Mouse (Mus musculus): Measurements from ENCODE around the gene Olfr930. TPM values are rescaled to one million over a fixed set of nuclear protein-coding genes. Genes with fewer than 3 reads are reported as not detected.

Gene Olfr930
- polyA plus RNA-seq (2014; fragmentation: Nextera tagmentation; extraction: Ambion mirVana) = not detected in 2 replicates

GRCm38 (mm10) chr9:38929509-38929908 is at the start of gene Olfr930:
Gene Olfr930 (plus strand): TSS chr9:38929809.
- Histone ChIP-seq H3K9me3 (ENCODE audit: control insufficient read depth, low read length) (no peaks in the 10 kb centered on the region), H3K27me3 (ENCODE audit: control insufficient read depth, insufficient read depth, low read length) (no peaks in the 10 kb centered on the region), H3K36me3 (ENCODE audit: control insufficient read depth, insufficient read depth, low read length) (no peaks in the 10 kb centered on the region), H3K4me2 (ENCODE audit: low read depth) (no peak within 1 kb of the TSS), H3K4me3 (ENCODE audit: low read depth, low read length) (no peak within 1 kb of the TSS), H3K4me1 (ENCODE audit: control insufficient read depth, insufficient read depth, low read length) (no peaks in the 10 kb centered on the region), H3K9ac (ENCODE audit: low read length) (no peak within 1 kb of the TSS), H3K27ac (ENCODE audit: low read depth, low read length) (no peak within 1 kb of the TSS)
- ATAC-seq (ENCODE audit: insufficient read depth, low FRiP score, low TSS enrichment) (no peak), DNase-seq (ENCODE audit: low spot score) (no peak)

- H3K4me3 ChIP-seq (ENCODE audit: low read depth, low read length) = no peak overlapping the region
- 61% methylated on average over 7 of the region's 7 CpGs for WGBS
- no peak overlapping the region for H3K4me2 ChIP-seq (ENCODE audit: low read depth)
- DNase-seq (ENCODE audit: low spot score) (no peak), ATAC-seq (ENCODE audit: insufficient read depth, low FRiP score, low TSS enrichment) (0 out of 2 replicates have a peak, but pooled peaks have one; percentile 35)
- no peak overlapping the region for H3K9ac ChIP-seq (ENCODE audit: low read length)
- H3K9me3 ChIP-seq (ENCODE audit: control insufficient read depth, low read length) = no peaks in the 10 kb centered on the region
- no peaks in the 10 kb centered on the region for H3K4me1 ChIP-seq (ENCODE audit: control insufficient read depth, insufficient read depth, low read length)
- H3K27ac ChIP-seq (ENCODE audit: low read depth, low read length) = no peak overlapping the region
- H3K36me3 ChIP-seq (ENCODE audit: control insufficient read depth, insufficient read depth, low read length) = no peaks in the 10 kb centered on the region
- H3K27me3 ChIP-seq (ENCODE audit: control insufficient read depth, insufficient read depth, low read length) = no peaks in the 10 kb centered on the region
Measured at GRCm38 (mm10) chr9:38953401-38954123, 24.0 kb downstream of the Olfr930 start.

- H3K27ac ChIP-seq (ENCODE audit: low read depth, low read length) = no peak overlapping the region
- no peaks in the 10 kb centered on the region for H3K9me3 ChIP-seq (ENCODE audit: control insufficient read depth, low read length)
- H3K4me2 ChIP-seq (ENCODE audit: low read depth) = no peak overlapping the region
- no peaks in the 10 kb centered on the region for H3K4me1 ChIP-seq (ENCODE audit: control insufficient read depth, insufficient read depth, low read length)
- DNase-seq (ENCODE audit: low spot score) (no peak), ATAC-seq (ENCODE audit: insufficient read depth, low FRiP score, low TSS enrichment) (no peak)
- no peak overlapping the region for H3K9ac ChIP-seq (ENCODE audit: low read length)
- H3K27me3 ChIP-seq (ENCODE audit: control insufficient read depth, insufficient read depth, low read length) = no peaks in the 10 kb centered on the region
- no peak overlapping the region for H3K4me3 ChIP-seq (ENCODE audit: low read depth, low read length)
- H3K36me3 ChIP-seq (ENCODE audit: control insufficient read depth, insufficient read depth, low read length) = no peaks in the 10 kb centered on the region
- WGBS = 86% methylated on average over 4 of the region's 4 CpGs
Measured at GRCm38 (mm10) chr9:38954124-38954416, 24.5 kb downstream of the Olfr930 start.

- WGBS = 84% methylated on average over 4 of the region's 4 CpGs
- Histone ChIP-seq H3K4me1 (ENCODE audit: control insufficient read depth, insufficient read depth, low read length) (no peaks in the 10 kb centered on the region), H3K27ac (ENCODE audit: low read depth, low read length) (no peak within 1 kb of the TSS)
Measured at GRCm38 (mm10) chr9:38972013-38972412, 42.4 kb downstream of the Olfr930 start, which contains the start of gene Olfr933. Gene Olfr933 (plus strand): TSS chr9:38972313.

More at GRCm38 (mm10) chr9:38972013-38972412, 42.4 kb downstream of the Olfr930 start, which contains the start of gene Olfr933:
- Histone ChIP-seq H3K9me3 (ENCODE audit: control insufficient read depth, low read length) (no peaks in the 10 kb centered on the region), H3K27me3 (ENCODE audit: control insufficient read depth, insufficient read depth, low read length) (no peaks in the 10 kb centered on the region), H3K4me2 (ENCODE audit: low read depth) (no peak within 1 kb of the TSS), H3K36me3 (ENCODE audit: control insufficient read depth, insufficient read depth, low read length) (no peaks in the 10 kb centered on the region), H3K4me3 (ENCODE audit: low read depth, low read length) (no peak within 1 kb of the TSS), H3K9ac (ENCODE audit: low read length) (no peak within 1 kb of the TSS)
- DNase-seq (ENCODE audit: low spot score) (no peak), ATAC-seq (ENCODE audit: insufficient read depth, low FRiP score, low TSS enrichment) (no peak)

Other genes with a start within 250 kb of the Olfr930 start
- gene Olfr919, start 226.1 kb upstream of the Olfr930 start, polyA plus RNA-seq (2014; fragmentation: Nextera tagmentation; extraction: Ambion mirVana) = not detected in 2 replicates
- 9.6 and 10.4 TPM in 2 replicates for gene Vwa5a, start 211.5 kb upstream of the Olfr930 start, polyA plus RNA-seq (2014; fragmentation: Nextera tagmentation; extraction: Ambion mirVana)
- not detected in 2 replicates for gene Olfr920, start 177.5 kb upstream of the Olfr930 start, polyA plus RNA-seq (2014; fragmentation: Nextera tagmentation; extraction: Ambion mirVana)
- gene Olfr921, start 156.7 kb upstream of the Olfr930 start, polyA plus RNA-seq (2014; fragmentation: Nextera tagmentation; extraction: Ambion mirVana) = not detected in 2 replicates
- not detected in 2 replicates for gene Olfr922, start 115.2 kb upstream of the Olfr930 start, polyA plus RNA-seq (2014; fragmentation: Nextera tagmentation; extraction: Ambion mirVana)
- not detected in 2 replicates for gene Olfr923, start 103.3 kb upstream of the Olfr930 start, polyA plus RNA-seq (2014; fragmentation: Nextera tagmentation; extraction: Ambion mirVana)
- gene Olfr924, start 85.4 kb upstream of the Olfr930 start, polyA plus RNA-seq (2014; fragmentation: Nextera tagmentation; extraction: Ambion mirVana) = not detected in 2 replicates
- not detected in 2 replicates for gene Olfr26, start 74.7 kb upstream of the Olfr930 start, polyA plus RNA-seq (2014; fragmentation: Nextera tagmentation; extraction: Ambion mirVana)
- not detected in 2 replicates for gene Olfr926, start 52.7 kb upstream of the Olfr930 start, polyA plus RNA-seq (2014; fragmentation: Nextera tagmentation; extraction: Ambion mirVana)
- not detected in 2 replicates for gene Olfr933, start 42.5 kb downstream of the Olfr930 start, polyA plus RNA-seq (2014; fragmentation: Nextera tagmentation; extraction: Ambion mirVana)
- gene Olfr934, start 58.5 kb downstream of the Olfr930 start, polyA plus RNA-seq (2014; fragmentation: Nextera tagmentation; extraction: Ambion mirVana) = not detected in 2 replicates
- gene Olfr935, start 69.9 kb downstream of the Olfr930 start, polyA plus RNA-seq (2014; fragmentation: Nextera tagmentation; extraction: Ambion mirVana) = not detected in 2 replicates
- not detected in 2 replicates for gene Olfr146, start 93.6 kb downstream of the Olfr930 start, polyA plus RNA-seq (2014; fragmentation: Nextera tagmentation; extraction: Ambion mirVana)
- gene Olfr937, start 135.1 kb downstream of the Olfr930 start, polyA plus RNA-seq (2014; fragmentation: Nextera tagmentation; extraction: Ambion mirVana) = not detected in 2 replicates
- not detected in 2 replicates for gene Olfr938, start 149.1 kb downstream of the Olfr930 start, polyA plus RNA-seq (2014; fragmentation: Nextera tagmentation; extraction: Ambion mirVana)
- not detected in 2 replicates for gene Olfr27, start 198.3 kb downstream of the Olfr930 start, polyA plus RNA-seq (2014; fragmentation: Nextera tagmentation; extraction: Ambion mirVana)
- not detected in 2 replicates for gene Olfr943, start 236.5 kb downstream of the Olfr930 start, polyA plus RNA-seq (2014; fragmentation: Nextera tagmentation; extraction: Ambion mirVana)

All from neural tube, embryonic 11.5 days (tissue).